ENCODE assay signal across 11 mouse cellular contexts in genomic region chr5:116894575-116894974, GRCm38 (mm10).
A peak's percentile ranks its signal among the peaks of the same experiment; 100 is the strongest.
DNase-seq lines count a peak whose midpoint lies in the region; ATAC-seq lines count a peak whose summit lies in the region.
"Had no signal": no experiment of that assay in that cellular context is flagged by ENCODE, and none has a peak within 500 bp of the region (broad histone marks: within the 10 kb centered on the region; RNA-seq: fewer than 3 reads in every experiment).

No protein-coding gene starts in this region.

- no peak overlapping the region for H3K4me3 ChIP-seq in midbrain, embryonic 14.5 days (replicated peaks; ENCODE audit: low read depth, low read length)
- no peak overlapping the region for H3K4me3 ChIP-seq in midbrain, embryonic 10.5 days
- H3K4me3 ChIP-seq in forebrain, embryonic 10.5 days = no peak overlapping the region
- H3K4me3 ChIP-seq: heart, embryonic 10.5 days had no signal

- H3K4me1 ChIP-seq in midbrain, embryonic 14.5 days (ENCODE audit: control insufficient read depth, insufficient read depth, low read length) = no peaks in the 10 kb centered on the region
- no peaks in the 10 kb centered on the region for H3K4me1 ChIP-seq in midbrain, embryonic 10.5 days
- peaks cover 14% of the 10 kb centered on the region for H3K4me1 ChIP-seq in forebrain, embryonic 10.5 days
- H3K4me1 ChIP-seq: heart, embryonic 10.5 days had no signal

- no peak overlapping the region for H3K9ac ChIP-seq in midbrain, embryonic 14.5 days (replicated peaks; ENCODE audit: low read length)

- H3K9me3 ChIP-seq in midbrain, embryonic 14.5 days (ENCODE audit: control insufficient read depth, low read length) = no peaks in the 10 kb centered on the region
- H3K9me3 ChIP-seq in midbrain, embryonic 10.5 days (replicated peaks) = no peaks in the 10 kb centered on the region
- no peaks in the 10 kb centered on the region for H3K9me3 ChIP-seq in forebrain, embryonic 10.5 days

- 81% methylated on average over 6 of the region's 6 CpGs for WGBS in midbrain, embryonic 14.5 days
- WGBS in midbrain, embryonic 10.5 days = 84% methylated on average over 6 of the region's 6 CpGs
- WGBS in forebrain, embryonic 10.5 days = 81% methylated on average over 6 of the region's 6 CpGs

- H3K27me3 ChIP-seq in midbrain, embryonic 14.5 days (ENCODE audit: control insufficient read depth, insufficient read depth, low read length) = no peaks in the 10 kb centered on the region
- no peaks in the 10 kb centered on the region for H3K27me3 ChIP-seq in midbrain, embryonic 10.5 days (ENCODE audit: low read depth, poor library complexity, severe bottlenecking)
- H3K27me3 ChIP-seq in forebrain, embryonic 10.5 days (ENCODE audit: poor library complexity, severe bottlenecking) = no peaks in the 10 kb centered on the region; the same call in 1 of the 2 replicates

- ATAC-seq in midbrain, embryonic 14.5 days (ENCODE audit: low FRiP score, low TSS enrichment) = no peak
- ATAC-seq: lung, postnatal 0 days had no signal

- intact Hi-C loops in heart, postnatal 25 days (cut with DNase I) = loop anchor here (1.0 kb wide), 1 partner anchor 143 kb away; no protein-coding TSS in a partner anchor

- no peaks in the 10 kb centered on the region for H3K36me3 ChIP-seq in midbrain, embryonic 14.5 days (ENCODE audit: control insufficient read depth, insufficient read depth, low read length)
- H3K36me3 ChIP-seq in midbrain, embryonic 10.5 days = no peaks in the 10 kb centered on the region
- H3K36me3 ChIP-seq in forebrain, embryonic 10.5 days (replicated peaks) = no peaks in the 10 kb centered on the region
- H3K36me3 ChIP-seq: heart, embryonic 10.5 days had no signal

- peak overlapping the region; percentile 74; the same call in 1 of the 2 replicates for H3K27ac ChIP-seq in midbrain, embryonic 14.5 days (replicated peaks; ENCODE audit: low read depth, low read length)
- no peak overlapping the region for H3K27ac ChIP-seq in midbrain, embryonic 10.5 days (replicated peaks)
- peak overlapping the region; percentile 79 for H3K27ac ChIP-seq in forebrain, embryonic 10.5 days
- H3K27ac ChIP-seq: heart, embryonic 10.5 days had no signal

- DNase-seq in heart, adult 8-10 months (ENCODE audit: low spot score) = peak; percentile 2
- DNase-seq in heart, postnatal 25 days (ENCODE audit: low spot score) = no peak
- DNase-seq in midbrain, embryonic 14.5 days = no peak
- DNase-seq in midbrain, embryonic 10.5 days (ENCODE audit: low spot score) = no peak
- no peak for DNase-seq in forebrain, embryonic 10.5 days (ENCODE audit: extremely low spot score, low spot score)
- peak; percentile 7 for DNase-seq in skeletal muscle tissue, adult 2 months (ENCODE audit: low read depth, low spot score)
- DNase-seq in right cerebral cortex, adult 2 months (ENCODE audit: low spot score in 2 of 2) = no peak
- DNase-seq in frontal cortex, adult 2 months (ENCODE audit: extremely low spot score in 1 of 2, low spot score in 1 of 2) = no peak
- DNase-seq: kidney, adult 2 months had no signal

- no peak overlapping the region for H3K4me2 ChIP-seq in midbrain, embryonic 14.5 days (ENCODE audit: low read length)

Comparison
In these comparisons a context has a peak if more than half of its experiments do, and no peak if none do; other contexts are left out.
1. DNase-seq: peak in heart, adult 8-10 months (single experiment) and skeletal muscle tissue, adult 2 months (single experiment); none in heart, postnatal 25 days (single experiment), midbrain, embryonic 14.5 days (single experiment), midbrain, embryonic 10.5 days (single experiment), forebrain, embryonic 10.5 days (single experiment), right cerebral cortex, adult 2 months (0 of 2) and frontal cortex, adult 2 months (0 of 2).